Mouse (Mus musculus) embryonic fibroblast, embryonic 13.5 days (primary cell): Measurements from ENCODE around the gene Tubb5.

Source experiments
- CTCF ChIP-seq: IDR thresholded peaks from 2 replicates; pipeline ENCODE4 v1.5.1; 2011; ENCODE audit warnings: mild to moderate bottlenecking, control low read depth, low read length, moderate library complexity, borderline replicate concordance; ENCODE audit not compliant: insufficient read depth
- POLR2A ChIP-seq: IDR thresholded peaks from 2 replicates; pipeline ENCODE4 v1.6.1; 2011; ENCODE audit warnings: low read depth, mild to moderate bottlenecking, control low read depth, low read length, moderate library complexity

DNA sequence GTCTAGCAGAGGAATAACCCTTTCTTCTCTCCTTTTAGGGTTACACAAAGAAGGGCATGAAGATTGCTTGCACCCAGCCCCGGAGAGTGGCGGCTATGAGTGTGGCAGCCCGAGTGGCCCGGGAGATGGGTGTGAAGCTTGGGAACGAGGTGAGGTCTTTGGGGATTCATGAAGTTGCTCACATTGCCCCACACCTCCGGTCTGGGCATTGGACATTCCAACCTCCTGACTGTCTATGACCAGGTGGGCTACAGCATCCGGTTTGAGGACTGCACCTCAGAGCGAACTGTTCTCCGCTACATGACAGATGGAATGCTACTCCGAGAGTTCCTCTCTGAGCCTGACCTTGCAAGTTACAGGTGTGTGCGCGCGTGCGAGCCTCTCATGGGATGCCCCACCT, 45.7 kb upstream of the Tubb5 start:
- TF ChIP-seq POLR2A: no peak
- TF ChIP-seq CTCF: no peak
